Mouse (Mus musculus) heart, adult 2 months (tissue): ENCODE measurements around the gene Slc25a25.

ENCODE experiments used
- CTCF ChIP-seq: fragments of 200-600 bp; IDR thresholded peaks from 2 replicates; pipeline ENCODE4 v1.8.1; 2022; ENCODE audit warnings: antibody characterized with exemption, mild to moderate bottlenecking, moderate library complexity
- POLR2A ChIP-seq: fragments of 200-500 bp; IDR thresholded peaks from 2 replicates; pipeline ENCODE4 v1.6.1; 2011; ENCODE audit warnings: mild to moderate bottlenecking, low read depth, low read length, control low read depth; ENCODE audit not compliant: insufficient read depth

DNA sequence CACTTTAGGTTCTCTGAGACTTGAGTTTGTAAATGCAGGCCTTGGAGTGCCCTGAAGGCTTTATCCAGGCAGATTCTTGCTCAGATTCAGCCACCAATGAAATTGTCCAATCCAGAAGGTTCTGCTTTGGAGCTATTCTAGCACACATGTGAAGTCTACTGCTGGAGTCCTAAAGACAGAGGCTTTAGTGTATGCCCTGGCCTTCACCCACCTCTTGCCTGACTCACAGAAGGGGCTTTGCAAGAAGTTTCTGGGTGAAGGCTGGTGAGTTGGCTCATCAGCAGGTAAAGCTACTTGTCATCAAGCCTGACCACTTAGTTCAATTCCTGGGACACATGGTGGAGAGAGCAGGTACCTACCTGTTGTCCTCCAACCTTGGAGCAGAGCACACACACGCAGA is 25.1 kb downstream of the Slc25a25 start:
- no peak for TF ChIP-seq CTCF
- no peak for TF ChIP-seq POLR2A
